Mouse (Mus musculus) midbrain, embryonic 12.5 days (tissue): ENCODE data around the gene Sp100. TPM values are rescaled to one million over a fixed set of nuclear protein-coding genes. Genes with fewer than 3 reads are reported as not detected.
"Not testable (repeated sequence)": the region's sequence is repeated elsewhere in the genome, so short reads cannot be mapped to it uniquely, and the experiment has no call there.

Source experiments
- ATAC-seq: fragments of 200-750 bp; cut with Nextera tagmentation; 2 replicates; pipeline ENCODE4 v1.8.0; 2017; ENCODE audit warnings: low read depth, moderate TSS enrichment, moderate library complexity; ENCODE audit not compliant: low FRiP score
- H3K27ac ChIP-seq: fragments of 300-500 bp; sonication (generic); replicated peaks from 2 replicates; pipeline ENCODE4 v1.5.1; 2016; ENCODE audit warnings: mild to moderate bottlenecking
- H3K27me3 ChIP-seq: fragments of 300-500 bp; sonication (generic); 2 replicates; pipeline ENCODE4 v1.6.1; 2016; ENCODE audit warnings: mild to moderate bottlenecking
- H3K36me3 ChIP-seq: fragments of 300-500 bp; sonication (generic); 2 replicates; pipeline ENCODE4 v1.6.1; 2016
- H3K4me1 ChIP-seq: fragments of 300-500 bp; sonication (generic); 2 replicates; pipeline ENCODE4 v1.6.1; 2016
- H3K4me2 ChIP-seq: fragments of 300-500 bp; sonication (generic); replicated peaks from 2 replicates; pipeline ENCODE4 v1.6.1; 2016; ENCODE audit warnings: mild to moderate bottlenecking, moderate library complexity
- H3K4me3 ChIP-seq: fragments of 300-500 bp; sonication (generic); 2 replicates; pipeline ENCODE4 v1.5.1; 2016; ENCODE audit warnings: mild to moderate bottlenecking
- H3K9ac ChIP-seq: fragments of 300-500 bp; sonication (generic); replicated peaks from 2 replicates; pipeline ENCODE4 v1.6.1; 2016; ENCODE audit warnings: mild to moderate bottlenecking, moderate library complexity
- H3K9me3 ChIP-seq: fragments of 300-500 bp; sonication (generic); 2 replicates; pipeline ENCODE4 v1.6.1; 2016; ENCODE audit warnings: mild to moderate bottlenecking
- WGBS: fragments of 180-500 bp; shearing (Covaris S2); methylation state at CpG from one replicate; pipeline ENCODE4 v1.1.7; 2016; 5-methylcytosine and 5-hydroxymethylcytosine counted together
- polyA plus RNA-seq: library from polyadenylated mRNA; unstranded; fragments of >200 nt; fragmentation: Nextera tagmentation; extraction: Ambion mirVana; gene quantifications from 2 replicates; pipeline ENCODE4 v1.2.1, GENCODE M21; 2016

The Sp100 gene
- polyA plus RNA-seq, 1 experiment from 2014 or later: 0.92 TPM

- H3K9me3 ChIP-seq, H3K9ac ChIP-seq, H3K36me3 ChIP-seq, H3K4me1 ChIP-seq, H3K27ac ChIP-seq, H3K4me2 ChIP-seq, H3K4me3 ChIP-seq, ATAC-seq, H3K27me3 ChIP-seq: not testable (repeated sequence)
- WGBS: 84% methylated on average over 13 of the region's 13 CpGs
Observed at GRCm38 (mm10) chr1:85651770-85652275, 2.0 kb downstream of the Sp100 start.

- H3K9me3 ChIP-seq, ATAC-seq, H3K4me2 ChIP-seq, H3K4me3 ChIP-seq, H3K9ac ChIP-seq, H3K36me3 ChIP-seq, H3K27ac ChIP-seq, H3K27me3 ChIP-seq, H3K4me1 ChIP-seq: not testable (repeated sequence)
- WGBS: 94% methylated on average over 2 of the region's 2 CpGs
Observed at GRCm38 (mm10) chr1:85657211-85657610, 7.4 kb downstream of the Sp100 start.

GRCm38 (mm10) chr1:85664266-85664665 is 14.5 kb downstream of the Sp100 start:
- no peaks in the 10 kb centered on the region for H3K36me3 ChIP-seq
- H3K9ac ChIP-seq: no peak overlapping the region
- H3K9me3 ChIP-seq: no peaks in the 10 kb centered on the region
- H3K27ac ChIP-seq: no peak overlapping the region
- H3K4me1 ChIP-seq: no peaks in the 10 kb centered on the region
- H3K4me3 ChIP-seq: no peak overlapping the region
- ATAC-seq: no peak
- H3K4me2 ChIP-seq: no peak overlapping the region
- H3K27me3 ChIP-seq: no peaks in the 10 kb centered on the region

- no peak for ATAC-seq
- Histone ChIP-seq H3K4me1 (no peaks in the 10 kb centered on the region), H3K4me2 (no peak overlapping the region), H3K27ac (no peak overlapping the region), H3K36me3 (no peaks in the 10 kb centered on the region), H3K9ac (no peak overlapping the region), H3K4me3 (no peak overlapping the region), H3K27me3 (no peaks in the 10 kb centered on the region), H3K9me3 (no peaks in the 10 kb centered on the region)
- WGBS: 69% methylated on average over 4 of the region's 4 CpGs
Observed at GRCm38 (mm10) chr1:85680226-85680625, 30.4 kb downstream of the Sp100 start.

- WGBS: 71% methylated on average over 5 of the region's 5 CpGs
- Histone ChIP-seq H3K4me2 (no peak overlapping the region), H3K27me3 (no peaks in the 10 kb centered on the region)
Observed at GRCm38 (mm10) chr1:85686666-85687065, 36.9 kb downstream of the Sp100 start.

GRCm38 (mm10) chr1:85687346-85687745 is 37.6 kb downstream of the Sp100 start:
- 80% methylated on average over 5 of the region's 5 CpGs for WGBS
- Histone ChIP-seq H3K36me3 (no peaks in the 10 kb centered on the region), H3K4me3 (no peak overlapping the region), H3K27me3 (no peaks in the 10 kb centered on the region), H3K9me3 (no peaks in the 10 kb centered on the region), H3K4me2 (no peak overlapping the region), H3K9ac (no peak overlapping the region), H3K4me1 (no peaks in the 10 kb centered on the region), H3K27ac (no peak overlapping the region)
- no peak for ATAC-seq

More at GRCm38 (mm10) chr1:85686666-85687065, 36.9 kb downstream of the Sp100 start:
- H3K9me3 ChIP-seq: no peaks in the 10 kb centered on the region
- no peak for ATAC-seq
- no peaks in the 10 kb centered on the region for H3K36me3 ChIP-seq
- H3K4me3 ChIP-seq: no peak overlapping the region
- H3K9ac ChIP-seq: no peak overlapping the region
- no peak overlapping the region for H3K27ac ChIP-seq
- no peaks in the 10 kb centered on the region for H3K4me1 ChIP-seq

GRCm38 (mm10) chr1:85690544-85690943 is 40.8 kb downstream of the Sp100 start:
- Histone ChIP-seq H3K27ac (no peak overlapping the region), H3K4me3 (no peak overlapping the region), H3K9me3 (no peaks in the 10 kb centered on the region), H3K27me3 (no peaks in the 10 kb centered on the region), H3K4me1 (no peaks in the 10 kb centered on the region), H3K4me2 (no peak overlapping the region), H3K36me3 (no peaks in the 10 kb centered on the region), H3K9ac (no peak overlapping the region)
- 93% methylated on average over 3 of the region's 3 CpGs for WGBS
- no peak for ATAC-seq

GRCm38 (mm10) chr1:85692281-85692680 is 42.5 kb downstream of the Sp100 start:
- Histone ChIP-seq H3K27me3 (no peaks in the 10 kb centered on the region), H3K27ac (no peak overlapping the region), H3K4me2 (no peak overlapping the region), H3K4me1 (no peaks in the 10 kb centered on the region), H3K9me3 (no peaks in the 10 kb centered on the region), H3K4me3 (no peak overlapping the region), H3K9ac (no peak overlapping the region), H3K36me3 (no peaks in the 10 kb centered on the region)
- no peak for ATAC-seq
- WGBS: 79% methylated on average over 1 of the region's 1 CpGs

GRCm38 (mm10) chr1:85693280-85693679 is 43.5 kb downstream of the Sp100 start:
- no peaks in the 10 kb centered on the region for H3K4me1 ChIP-seq
- H3K9ac ChIP-seq: no peak overlapping the region
- no peaks in the 10 kb centered on the region for H3K36me3 ChIP-seq
- no peaks in the 10 kb centered on the region for H3K27me3 ChIP-seq
- no peak overlapping the region for H3K4me3 ChIP-seq
- no peak for ATAC-seq
- WGBS: 74% methylated on average over 3 of the region's 3 CpGs
- H3K4me2 ChIP-seq: no peak overlapping the region
- no peaks in the 10 kb centered on the region for H3K9me3 ChIP-seq
- H3K27ac ChIP-seq: no peak overlapping the region

GRCm38 (mm10) chr1:85695646-85696045 is 45.9 kb downstream of the Sp100 start:
- no peaks in the 10 kb centered on the region for H3K36me3 ChIP-seq
- 85% methylated on average over 3 of the region's 3 CpGs for WGBS
- H3K27me3 ChIP-seq: no peaks in the 10 kb centered on the region
- H3K27ac ChIP-seq: no peak overlapping the region
- no peak overlapping the region for H3K4me2 ChIP-seq
- no peak for ATAC-seq
- H3K4me1 ChIP-seq: no peaks in the 10 kb centered on the region
- H3K9ac ChIP-seq: no peak overlapping the region
- H3K4me3 ChIP-seq: no peak overlapping the region
- no peaks in the 10 kb centered on the region for H3K9me3 ChIP-seq

- WGBS: 82% methylated on average over 4 of the region's 4 CpGs
- H3K4me2 ChIP-seq: no peak overlapping the region
- H3K4me1 ChIP-seq: no peaks in the 10 kb centered on the region
- H3K27me3 ChIP-seq: no peaks in the 10 kb centered on the region
- no peaks in the 10 kb centered on the region for H3K36me3 ChIP-seq
- H3K27ac ChIP-seq: no peak overlapping the region
- no peak for ATAC-seq
- no peak overlapping the region for H3K9ac ChIP-seq
- no peaks in the 10 kb centered on the region for H3K9me3 ChIP-seq
- no peak overlapping the region for H3K4me3 ChIP-seq
Observed at GRCm38 (mm10) chr1:85697721-85698493, 48.1 kb downstream of the Sp100 start.

GRCm38 (mm10) chr1:85702531-85702930 is 52.7 kb downstream of the Sp100 start:
- Histone ChIP-seq H3K36me3 (no peaks in the 10 kb centered on the region), H3K4me3 (no peak overlapping the region), H3K9ac (no peak overlapping the region), H3K9me3 (no peaks in the 10 kb centered on the region), H3K27me3 (no peaks in the 10 kb centered on the region), H3K27ac (no peak overlapping the region), H3K4me2 (no peak overlapping the region), H3K4me1 (no peaks in the 10 kb centered on the region)
- no peak for ATAC-seq
- 83% methylated on average over 4 of the region's 4 CpGs for WGBS
